Mouse (Mus musculus) T-helper 1 cell (primary cell): Measurements from ENCODE around the gene BC024978.
"Not testable (repeated sequence)": the region's sequence is repeated elsewhere in the genome, so short reads cannot be mapped to it uniquely, and the experiment has no call there.

Source experiments
- in situ Hi-C: fragments of 300-600 bp; cut with MboI, MseI; formaldehyde crosslinking; loops from one replicate; pipeline ENCODE4 v1.15.1; 2025; ENCODE audit warnings: high pct_unique_total_duplicates

The BC024978 gene

DNA sequence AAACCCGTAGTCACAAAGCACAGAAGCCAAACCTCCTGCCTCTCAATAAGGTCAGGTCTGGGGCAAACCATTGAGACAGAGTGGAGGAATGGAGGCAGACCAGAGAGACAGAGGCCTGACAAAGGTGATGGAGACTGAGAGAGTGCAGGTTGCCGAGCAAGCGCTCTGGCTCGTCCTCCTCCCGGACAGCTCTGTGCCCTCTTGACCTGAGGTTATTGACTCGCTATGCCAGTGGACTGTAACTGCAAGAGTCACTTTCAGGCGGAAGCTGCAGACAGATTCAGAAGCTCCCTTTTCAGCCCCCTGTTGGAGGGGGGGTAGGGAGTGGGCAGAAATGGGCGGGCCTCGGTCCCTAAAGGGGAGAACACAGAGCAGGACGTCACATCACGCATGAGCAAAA lies 24.4 kb downstream of the BC024978 start:
- in situ Hi-C loops = loop anchor here (10.0 kb wide), 1 partner anchor 1765 kb away; the partner anchor contains the start of genes Eif3k and Map4k1

DNA sequence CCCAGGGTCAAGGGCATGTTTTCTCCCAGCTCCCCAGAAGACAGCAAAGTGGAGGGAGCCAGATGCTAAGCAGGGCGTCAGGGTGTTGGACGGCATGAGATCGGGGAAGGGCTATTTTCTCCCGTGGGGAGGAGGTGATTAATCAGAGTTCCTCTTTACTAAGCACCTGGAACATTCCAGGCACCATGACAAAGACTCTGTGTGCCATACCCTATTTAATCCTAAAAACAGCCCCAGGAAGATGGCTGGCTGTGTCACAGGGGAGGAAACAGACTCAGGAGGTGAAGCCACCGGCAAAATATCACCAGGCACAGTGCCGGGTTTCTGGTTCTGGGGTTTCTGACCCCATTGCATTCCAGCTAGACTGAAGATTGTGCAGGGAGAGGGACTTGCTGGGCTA lies 26.4 kb downstream of the BC024978 start:
- in situ Hi-C loops = no loop called here

DNA sequence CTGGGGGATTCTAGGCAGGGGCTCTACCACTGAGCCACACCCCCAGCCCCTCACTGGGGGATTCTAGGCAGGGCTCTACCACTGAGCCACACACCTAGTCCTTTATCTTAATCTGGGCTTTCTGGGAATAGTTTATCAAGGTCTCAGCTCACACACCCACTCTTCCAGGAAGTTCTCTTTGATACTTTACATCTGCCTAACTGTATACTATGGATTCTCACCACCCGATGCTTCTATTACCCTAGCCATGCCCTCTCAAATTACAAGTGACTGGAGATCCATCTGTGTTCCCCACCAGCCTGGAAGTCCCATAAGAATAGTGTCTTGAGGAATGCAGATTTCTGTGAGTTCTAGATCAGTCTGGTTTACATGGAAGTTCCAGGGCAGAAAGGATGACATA lies 27.0 kb downstream of the BC024978 start:
- in situ Hi-C loops = no loop called here

DNA sequence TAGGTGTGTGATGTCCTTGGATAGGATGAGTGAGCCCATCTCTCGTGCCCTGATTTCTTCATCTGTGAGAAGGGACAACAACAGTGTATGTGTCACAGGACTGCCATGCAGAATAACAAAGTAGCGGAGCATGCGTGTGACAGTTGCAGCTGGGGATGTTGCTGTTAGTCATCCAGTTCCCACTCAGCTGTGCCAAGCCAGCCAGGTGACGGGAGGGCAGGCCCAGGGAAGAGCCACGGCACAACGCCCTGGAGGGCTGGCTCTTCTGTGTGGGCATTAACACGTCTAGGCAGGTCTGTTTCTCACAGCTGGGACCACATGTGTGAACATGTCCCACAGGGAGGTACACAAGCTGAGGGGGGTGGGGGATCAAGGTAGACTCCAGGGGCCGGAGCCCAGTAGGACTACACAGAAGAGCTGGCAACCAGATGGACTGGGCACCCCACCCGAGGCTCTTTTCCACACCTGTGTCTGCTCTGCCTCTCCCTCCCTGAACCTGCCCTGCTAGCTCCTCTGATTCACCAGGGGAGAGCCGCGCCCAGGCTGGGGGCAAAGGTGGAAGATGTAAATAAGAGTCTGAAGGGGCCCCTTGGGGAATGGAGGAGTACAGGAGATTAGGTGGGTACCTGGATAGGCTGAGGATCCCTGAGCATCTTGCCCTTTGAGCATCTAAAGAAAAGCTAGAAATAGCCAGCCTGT lies 29.4 kb downstream of the BC024978 start:
- in situ Hi-C loops = no loop called here

DNA sequence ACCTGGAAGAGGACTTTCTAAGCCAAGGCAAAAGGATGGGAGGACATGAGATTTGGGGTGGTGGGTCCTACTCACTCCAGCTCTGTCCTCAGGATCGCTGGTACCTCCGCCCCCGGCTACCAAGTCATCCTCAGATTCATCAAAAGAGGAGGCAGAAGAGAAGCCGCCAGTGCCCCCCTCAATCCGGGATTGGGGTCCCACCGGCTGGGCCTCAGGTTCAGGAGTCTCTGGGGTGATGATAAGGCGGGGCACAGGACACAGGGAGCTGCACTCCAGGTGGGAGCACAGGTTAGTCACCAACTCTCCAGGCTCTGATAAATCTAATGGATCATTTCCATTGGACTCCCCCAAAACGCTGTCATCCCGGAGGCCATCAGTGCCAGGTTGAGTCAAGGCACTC lies 31.7 kb downstream of the BC024978 start:
- in situ Hi-C loops = no loop called here

DNA sequence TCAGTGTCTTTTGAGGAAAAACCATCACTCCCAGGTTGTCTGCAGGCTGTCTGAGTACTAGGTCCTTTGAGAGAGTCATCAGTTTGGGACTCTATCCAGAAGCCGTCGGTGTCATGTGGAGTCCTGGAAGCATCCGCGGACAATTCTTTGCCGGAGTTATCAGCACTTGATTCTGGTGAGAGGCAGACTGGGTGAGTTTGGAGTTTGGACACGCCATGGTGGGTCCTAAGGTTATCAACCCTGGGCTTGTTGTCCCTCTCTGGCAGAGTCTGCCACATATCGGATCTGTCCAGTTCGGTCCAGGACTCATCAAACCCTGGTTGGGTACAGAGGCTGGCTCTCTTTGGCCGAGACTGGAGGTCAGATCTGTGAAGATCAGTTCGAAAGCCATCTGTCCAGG lies 32.1 kb downstream of the BC024978 start:
- in situ Hi-C loops = no loop called here

DNA sequence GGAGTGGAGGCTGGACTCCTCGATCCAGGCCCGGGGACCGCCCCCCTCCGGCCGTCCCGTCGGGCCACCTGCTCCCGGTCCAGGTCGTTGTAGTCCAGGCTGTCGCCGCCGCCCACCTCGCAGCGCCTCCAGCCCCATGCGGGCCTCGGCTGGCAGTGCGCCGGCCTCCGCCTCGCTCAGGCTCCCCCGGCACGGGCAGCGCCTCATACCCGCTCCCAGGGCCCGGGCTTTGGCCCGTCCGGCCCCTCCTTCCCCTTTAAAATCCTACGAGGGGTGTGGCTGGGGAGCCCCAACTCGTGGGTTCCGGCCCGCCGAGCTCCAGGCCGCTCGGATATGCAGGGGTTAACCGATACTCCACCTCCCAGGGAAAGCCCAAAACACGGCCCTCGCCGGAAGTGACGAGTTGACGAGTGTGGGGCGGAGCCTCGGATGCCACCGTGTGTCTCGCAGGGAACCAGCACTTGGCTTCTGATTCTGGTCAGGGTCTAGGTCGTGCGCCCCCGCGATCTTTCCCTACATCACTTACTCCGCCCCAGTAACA lies 32.8 kb downstream of the BC024978 start, which contains the start of gene Itpkc:
Itpkc (minus strand) TSS at position 381 of the 541 bp plus-strand sequence.
- in situ Hi-C loops = no loop called here

DNA sequence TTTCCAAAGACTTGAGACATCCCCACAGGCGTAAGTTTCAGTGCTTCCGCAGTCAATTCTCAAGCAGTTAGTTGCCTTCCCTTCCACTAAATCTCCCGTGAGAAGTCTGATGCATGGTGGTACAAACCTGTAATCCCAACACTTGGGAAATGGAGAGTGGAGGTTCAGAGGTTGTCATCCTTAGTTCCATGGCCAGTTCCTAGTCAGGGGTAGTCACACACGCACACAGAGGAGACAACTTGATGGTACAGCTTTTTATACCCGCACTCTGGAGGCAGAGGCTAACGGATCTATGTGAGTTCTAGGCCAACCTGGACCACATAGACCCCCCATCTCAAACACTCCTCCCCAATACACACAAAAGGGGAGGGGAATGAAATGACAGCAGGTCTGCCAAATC lies 33.3 kb downstream of the BC024978 start:
- in situ Hi-C loops = no loop called here

DNA sequence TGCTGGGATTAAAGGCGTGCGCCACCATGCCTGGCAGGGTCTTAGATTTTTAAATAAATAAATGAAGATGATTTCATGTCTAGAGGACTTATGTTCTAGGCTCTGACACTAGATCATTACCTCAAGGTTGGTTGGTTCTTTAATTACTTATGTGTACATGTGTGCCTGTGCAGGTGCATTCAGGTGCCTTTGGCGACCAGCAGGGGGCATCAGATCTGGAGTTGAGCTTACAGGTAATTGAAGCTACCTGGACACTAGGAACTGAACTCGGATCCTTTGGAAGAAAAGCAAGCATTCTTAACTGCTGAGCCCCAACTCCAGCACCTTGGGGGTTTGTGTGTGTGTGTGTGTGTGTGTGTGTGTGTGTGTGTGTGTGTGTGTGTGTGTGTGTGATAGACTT lies 35.2 kb downstream of the BC024978 start:
- in situ Hi-C loops = no loop called here

DNA sequence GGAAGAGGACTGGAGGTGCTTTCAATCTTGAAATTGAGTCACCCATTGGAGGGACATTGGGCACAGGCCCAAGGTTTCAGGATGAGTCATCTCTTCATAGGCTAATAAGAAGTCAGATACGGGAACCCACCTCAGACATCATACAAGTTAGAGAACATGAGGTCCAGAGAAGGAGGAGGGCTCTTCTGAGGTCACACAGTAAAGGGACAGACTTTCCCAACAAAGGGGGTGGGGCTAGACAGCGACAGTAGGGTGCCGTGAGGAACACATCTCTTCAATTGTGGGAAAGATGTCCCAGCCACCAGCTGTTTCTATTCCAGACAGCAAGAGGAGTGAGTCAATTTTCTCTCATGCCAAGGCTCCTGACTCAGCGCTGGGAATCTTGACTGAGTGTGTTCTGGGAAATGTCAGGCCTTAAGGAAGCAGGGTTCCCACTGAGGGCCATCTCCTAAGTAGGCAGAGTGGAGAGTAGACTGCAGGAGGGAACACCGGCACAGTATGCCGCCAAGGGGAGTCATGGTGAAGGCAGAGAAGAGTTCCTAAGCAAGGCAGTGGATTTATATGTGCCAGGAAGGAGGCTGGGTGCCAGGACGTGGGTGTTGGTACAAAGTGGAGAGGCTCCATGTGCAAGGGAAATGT lies 36.2 kb downstream of the BC024978 start:
- in situ Hi-C loops = no loop called here

DNA sequence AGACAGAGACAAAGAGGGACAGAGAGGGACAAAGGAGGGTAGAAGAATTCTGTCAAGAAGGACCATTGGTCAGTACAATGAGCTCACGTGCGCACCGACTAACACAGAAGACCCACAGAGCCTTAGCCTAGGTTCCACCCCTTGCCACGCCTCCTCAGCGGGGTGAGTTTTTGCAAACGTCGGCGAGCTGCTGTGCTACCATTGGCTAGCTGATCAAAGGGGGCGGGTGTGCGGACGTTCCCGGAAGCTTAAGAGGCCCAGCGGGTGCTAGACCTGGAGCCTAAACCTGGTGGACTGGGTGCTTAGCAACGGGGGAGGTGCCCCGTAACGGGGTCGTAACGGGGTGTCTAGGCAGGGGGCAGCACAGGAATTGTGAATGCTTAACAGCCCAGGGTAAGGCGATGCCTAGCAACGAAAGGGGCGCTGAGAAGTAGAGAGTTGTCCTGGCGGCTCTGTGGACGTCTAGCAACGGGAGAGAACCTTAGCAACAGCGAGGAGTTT lies 37.2 kb downstream of the BC024978 start, which contains the start of gene Coq8b:
Coq8b (plus strand) TSS at position 243 of the 501 bp plus-strand sequence.
- in situ Hi-C loops = no loop called here

DNA sequence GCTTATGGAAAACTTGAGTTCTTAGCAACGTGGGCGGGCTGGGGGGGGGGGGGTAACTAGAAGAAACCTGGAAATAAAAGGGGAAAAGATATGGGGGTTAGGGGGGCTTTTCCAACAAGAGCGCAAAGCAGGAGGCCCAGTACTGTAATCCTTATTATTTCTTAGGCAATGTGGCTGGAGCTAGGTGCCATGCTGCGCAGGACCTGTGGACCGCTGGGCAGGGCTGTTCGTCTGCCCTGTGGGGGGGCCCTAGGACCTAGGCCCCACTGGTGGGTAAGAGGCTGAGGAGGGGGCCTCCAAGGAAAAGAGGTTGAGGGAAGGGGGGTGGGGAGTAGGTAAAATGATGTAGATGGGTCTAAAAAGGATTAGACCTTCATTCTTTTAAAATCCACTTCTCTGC lies 37.7 kb downstream of the BC024978 start:
- in situ Hi-C loops = no loop called here

DNA sequence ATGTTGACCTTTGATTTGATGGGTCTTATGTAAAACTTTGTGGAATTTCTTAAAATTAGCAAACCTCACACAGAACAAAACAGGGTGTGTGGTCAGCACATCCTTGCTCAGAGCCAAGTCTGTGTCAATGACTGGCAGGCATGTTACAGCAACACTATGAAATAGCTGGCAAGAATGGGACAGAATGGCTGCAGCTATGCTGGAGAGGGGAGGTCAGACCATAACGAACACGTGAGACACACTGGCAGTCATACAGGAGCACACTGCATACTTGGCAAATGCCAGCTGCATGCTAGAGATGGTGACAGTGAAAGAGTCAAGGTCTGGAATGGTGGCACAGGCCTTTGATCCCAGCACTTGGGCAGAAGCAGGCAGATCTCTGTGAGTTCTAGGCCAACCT lies 40.1 kb downstream of the BC024978 start:
- in situ Hi-C loops = no loop called here

DNA sequence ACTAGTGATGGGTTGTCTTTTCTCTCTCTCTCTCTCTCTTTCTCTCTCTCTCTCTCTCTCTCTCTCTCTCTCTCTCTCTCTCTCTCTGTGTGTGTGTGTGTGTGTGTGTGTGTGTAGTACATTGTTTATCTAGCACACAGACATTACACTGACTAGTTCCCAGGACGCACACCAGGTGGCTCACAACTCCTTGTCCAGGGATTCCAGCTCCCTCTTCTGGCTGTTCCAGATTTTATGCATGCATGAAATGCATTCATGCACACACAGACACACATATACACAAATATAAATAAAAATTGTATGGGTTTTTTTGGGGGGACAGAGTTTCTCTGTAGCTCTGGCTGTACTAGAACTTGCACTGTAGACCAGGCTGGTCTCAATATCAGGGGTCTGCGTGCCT lies 41.9 kb downstream of the BC024978 start:
- in situ Hi-C loops = no loop called here

DNA sequence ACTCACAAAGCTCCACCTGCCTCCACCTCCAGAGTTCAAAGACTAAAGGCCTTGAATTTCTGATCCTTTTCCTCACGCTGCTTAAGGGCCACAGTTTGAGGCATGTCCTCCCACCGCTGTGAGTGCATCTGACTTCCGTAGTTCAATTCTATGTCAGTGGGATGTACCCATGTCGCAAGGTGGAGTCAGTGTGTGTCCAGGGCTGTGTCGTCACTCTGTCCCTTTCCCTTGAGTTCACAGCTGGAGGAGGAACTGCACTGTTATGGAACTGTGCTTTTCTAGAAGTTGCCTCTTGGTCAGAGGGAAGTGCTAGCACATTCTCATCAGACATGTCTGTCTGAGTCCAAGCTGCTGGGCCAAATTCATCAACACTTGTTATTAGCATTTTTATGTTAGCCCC lies 43.0 kb downstream of the BC024978 start:
- in situ Hi-C loops = no loop called here

DNA sequence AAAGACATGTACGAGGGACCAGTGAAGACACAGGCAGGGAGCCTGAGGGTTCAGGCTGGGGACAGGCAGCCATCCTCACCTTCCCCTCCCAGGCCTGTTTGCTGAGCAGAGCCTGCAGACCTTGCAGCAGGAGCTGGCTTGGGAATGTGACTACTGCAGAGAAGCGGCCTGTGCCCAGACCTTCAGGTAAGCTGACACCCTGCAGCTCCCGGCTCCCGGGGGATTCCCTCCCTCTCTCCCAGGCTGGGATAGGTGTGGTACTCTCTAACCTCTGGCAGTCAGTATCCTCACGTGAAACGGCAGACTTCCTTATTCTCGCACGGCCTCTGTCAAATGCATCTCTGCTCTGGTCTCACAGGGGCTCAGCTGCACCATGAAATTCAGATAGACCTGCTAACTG lies 47.6 kb downstream of the BC024978 start:
- in situ Hi-C loops = no loop called here

DNA sequence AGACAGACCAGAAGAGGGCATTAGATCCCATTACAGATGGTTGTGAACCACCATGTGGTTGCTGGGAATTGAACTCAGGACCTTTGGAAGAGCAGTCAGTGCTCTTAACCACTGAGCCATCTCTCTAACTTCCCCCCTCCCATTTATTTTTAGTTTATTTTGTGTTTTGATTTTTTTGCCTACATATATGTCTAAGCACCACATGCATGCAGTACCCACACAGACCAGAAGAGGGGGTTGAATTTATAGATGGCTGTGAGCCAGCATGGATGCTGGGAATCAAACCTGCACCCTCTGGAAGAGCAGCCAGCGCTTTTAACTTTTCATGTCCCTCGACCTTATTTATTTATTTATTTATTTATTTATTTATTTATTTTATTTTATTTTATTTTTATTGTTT lies 48.5 kb downstream of the BC024978 start:
- in situ Hi-C loops = not testable (repeated sequence)

DNA sequence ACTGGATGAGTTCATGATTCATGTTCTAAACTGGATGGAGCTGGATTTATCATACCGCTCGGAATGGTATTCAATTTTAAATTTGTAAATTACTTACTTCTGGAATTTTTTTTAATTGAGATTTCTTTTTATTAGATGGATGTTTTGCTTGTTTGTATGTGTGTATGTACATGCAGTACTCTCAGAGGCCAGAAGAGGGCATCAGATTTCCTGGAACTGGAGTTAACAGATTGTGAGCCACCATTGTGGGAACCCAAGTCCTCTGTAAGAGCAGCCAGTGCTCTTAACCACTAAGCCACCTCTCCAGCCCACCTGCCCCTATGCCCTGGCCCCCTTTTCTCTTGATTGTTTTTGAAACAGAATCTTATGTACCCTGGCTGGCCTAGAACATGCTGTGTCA lies 53.6 kb downstream of the BC024978 start:
- in situ Hi-C loops = no loop called here

DNA sequence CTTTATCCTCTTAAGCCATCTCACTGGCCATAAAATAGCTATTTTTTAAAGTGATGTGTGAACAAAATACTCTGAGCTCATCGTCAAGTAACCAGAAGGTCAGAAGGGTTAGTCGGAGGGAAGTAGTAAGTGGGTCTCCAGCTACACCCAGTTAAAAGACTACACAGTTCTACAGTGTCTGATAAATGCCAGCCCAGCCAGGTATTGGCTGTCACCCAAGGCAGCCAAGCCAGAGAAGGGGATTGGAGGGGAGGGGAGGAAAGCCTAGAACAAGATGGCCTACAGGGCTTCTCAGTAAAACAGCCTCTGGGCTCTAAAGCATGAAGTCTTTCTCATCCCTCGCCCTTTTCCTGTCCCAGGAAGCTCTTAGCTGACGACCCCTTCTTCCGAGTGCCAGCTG lies 54.3 kb downstream of the BC024978 start:
- in situ Hi-C loops = loop anchor here (5.0 to 25.0 kb wide), 2 partner anchors 43 to 463 kb away; no protein-coding TSS in a partner anchor

DNA sequence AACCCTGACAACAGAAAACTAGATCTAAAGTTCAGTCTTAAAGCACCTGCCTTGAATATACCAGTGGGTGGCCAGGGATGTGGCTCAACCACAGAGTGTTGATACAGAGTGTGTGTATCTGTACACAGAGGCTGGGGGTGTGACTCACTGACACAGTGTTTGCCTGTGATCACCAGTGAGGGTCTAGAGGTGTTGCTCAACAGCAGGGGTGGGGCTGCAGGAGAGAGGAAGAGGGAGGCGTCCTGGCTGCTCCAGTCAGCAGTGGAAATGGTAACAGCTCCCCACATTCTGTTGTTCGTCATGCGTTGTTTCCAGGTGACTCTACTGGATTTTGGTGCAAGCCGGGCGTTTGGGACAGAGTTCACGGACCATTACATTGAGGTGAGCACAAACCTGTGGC lies 56.4 kb downstream of the BC024978 start:
- in situ Hi-C loops = loop anchor here (5.0 to 25.0 kb wide), 2 partner anchors 45 to 465 kb away; no protein-coding TSS in a partner anchor

DNA sequence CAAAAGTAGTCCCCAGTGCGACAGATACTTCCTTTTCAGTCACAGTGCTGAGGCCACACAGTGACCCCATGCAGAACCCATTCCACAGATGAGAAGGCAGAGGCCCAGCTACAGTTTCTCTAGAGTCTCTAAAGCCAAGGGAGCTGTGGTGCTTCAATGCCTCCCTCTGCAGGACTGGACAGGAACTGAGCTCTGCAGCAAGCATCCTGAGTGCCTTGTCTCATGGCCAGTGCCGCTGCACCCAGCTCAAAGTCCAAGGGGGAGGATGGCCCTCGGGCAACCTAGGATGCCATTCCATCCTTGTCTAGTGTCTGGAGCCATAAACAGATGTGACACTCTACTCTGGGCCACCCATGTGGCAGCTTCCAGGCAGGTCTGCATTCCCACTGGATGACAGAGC lies 60.1 kb downstream of the BC024978 start:
- in situ Hi-C loops = loop anchor here (25.0 kb wide), 1 partner anchor 468 kb away; no protein-coding TSS in a partner anchor

DNA sequence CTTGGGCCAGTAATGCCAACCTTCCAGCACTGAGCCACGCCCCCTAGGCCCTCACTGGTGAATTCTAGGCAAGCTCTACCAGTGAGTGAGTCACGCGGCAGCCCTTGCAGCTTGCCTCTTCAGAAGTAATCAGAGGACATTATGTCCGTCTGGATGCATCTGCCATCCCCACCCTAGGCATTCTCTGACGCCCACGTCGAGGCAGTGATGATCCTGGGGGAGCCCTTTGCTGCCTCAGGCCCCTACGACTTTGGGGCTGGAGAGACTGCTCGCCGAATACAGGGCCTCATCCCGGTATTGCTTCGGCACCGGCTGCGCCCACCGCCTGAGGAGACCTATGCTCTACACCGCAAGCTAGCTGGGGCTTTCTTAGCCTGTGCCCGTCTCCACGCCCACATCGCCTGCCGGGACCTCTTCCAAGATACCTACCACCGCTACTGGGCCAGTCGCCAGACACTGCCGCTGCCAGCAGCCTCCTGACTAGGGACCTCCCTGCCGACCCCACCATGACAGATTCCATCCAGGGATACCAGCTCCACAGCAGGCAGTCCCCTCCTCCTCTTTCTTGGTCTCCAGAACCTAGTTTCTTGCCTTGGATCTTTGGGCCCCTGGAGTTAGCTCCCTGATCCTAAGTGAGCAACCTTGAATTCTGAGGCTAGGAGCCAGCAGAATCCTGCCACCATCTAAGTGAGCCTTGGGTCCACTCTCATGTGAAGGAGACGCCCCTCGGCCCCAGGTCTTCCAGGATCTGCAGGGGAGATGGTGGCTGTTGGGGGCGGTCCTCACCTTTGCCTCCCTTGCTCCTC lies 61.7 kb downstream of the BC024978 start:
- in situ Hi-C loops = loop anchor here (25.0 kb wide), 1 partner anchor 470 kb away; no protein-coding TSS in a partner anchor
